8 mouse cellular contexts compared by ENCODE assay signal in the genomic region with DNA sequence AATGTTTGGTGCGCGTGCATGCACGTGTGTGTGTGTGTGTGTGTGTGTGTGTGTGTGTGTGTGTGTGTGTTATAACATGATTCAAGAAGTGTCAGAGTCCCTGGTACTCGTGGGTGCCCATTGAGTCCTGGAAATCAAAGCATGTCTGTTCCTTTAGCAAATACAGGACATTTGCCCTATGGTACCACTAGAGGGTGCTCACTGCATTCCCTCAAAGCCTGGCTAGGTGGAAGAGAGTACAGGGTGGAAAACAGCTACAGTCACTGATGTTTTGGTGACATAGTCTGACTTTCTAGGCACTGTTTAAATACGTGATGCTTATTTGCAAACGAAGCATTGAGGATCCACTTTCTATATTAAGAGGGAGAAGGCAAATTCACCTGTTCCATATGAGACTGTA. TPM values are rescaled to one million over a fixed set of nuclear protein-coding genes. Genes with fewer than 3 reads are reported as not detected.
DNase-seq lines count a peak whose midpoint lies in the region; ATAC-seq and TF ChIP-seq lines count a peak whose summit lies in the region.

No protein-coding gene starts in this region.

- H3K27ac ChIP-seq in heart, adult 2 months, result no peak overlapping the region
- H3K27ac ChIP-seq in heart, embryonic 10.5 days, result no peak overlapping the region
- H3K27ac ChIP-seq in forebrain, embryonic 10.5 days, result no peak overlapping the region
- H3K27ac ChIP-seq in midbrain, embryonic 12.5 days (replicated peaks), result no peak overlapping the region

- TF ChIP-seq POLR2A in heart, adult 2 months (IDR thresholded peaks at IDR 0.05; ENCODE audit: insufficient read depth, low read depth, low read length), result no peak

- H3K27me3 ChIP-seq in heart, adult 2 months (ENCODE audit: control insufficient read depth, insufficient read depth, low read length), result no peaks in the 10 kb centered on the region
- 0 out of 2 replicates have a peak, but pooled peaks cover 7% of the 10 kb centered on the region for H3K27me3 ChIP-seq in heart, embryonic 10.5 days (ENCODE audit: insufficient read depth, poor library complexity, severe bottlenecking)
- no peaks in the 10 kb centered on the region for H3K27me3 ChIP-seq in forebrain, embryonic 10.5 days (ENCODE audit: poor library complexity, severe bottlenecking)
- no peaks in the 10 kb centered on the region for H3K27me3 ChIP-seq in midbrain, embryonic 12.5 days

- H3K79me2 ChIP-seq in heart, adult 2 months (replicated peaks; ENCODE audit: control insufficient read depth, insufficient read depth, low read length), result no peaks in the 10 kb centered on the region

- no peak for TF ChIP-seq EP300 in heart, adult 2 months (IDR thresholded peaks at IDR 0.05; ENCODE audit: insufficient read depth, low read depth, low read length)

- H3K4me1 ChIP-seq in heart, adult 2 months (ENCODE audit: control insufficient read depth, insufficient read depth, low read length), result no peaks in the 10 kb centered on the region
- no peaks in the 10 kb centered on the region for H3K4me1 ChIP-seq in heart, embryonic 10.5 days
- H3K4me1 ChIP-seq in forebrain, embryonic 10.5 days, result no peaks in the 10 kb centered on the region
- no peaks in the 10 kb centered on the region for H3K4me1 ChIP-seq in midbrain, embryonic 12.5 days

- DNase-seq in heart, adult 2 months, result no peak
- DNase-seq in heart, embryonic 10.5 days (ENCODE audit: low spot score), result no peak
- DNase-seq in c-Kit-positive CD71-negative TER-119-negative erythroid progenitor cells, embryonic 14.5 days (ENCODE audit: low read depth), result peak; percentile 26
- peak; percentile 40 for DNase-seq in forebrain, embryonic 10.5 days (ENCODE audit: extremely low spot score, low spot score)
- peak; percentile 37 for DNase-seq in induced T-regulatory cell, adult 2 months (ENCODE audit: low read depth)
- peak; percentile 26 to 58 for DNase-seq in left cerebral cortex, postnatal 10 days (ENCODE audit: extremely low spot score in 1 of 2, low spot score in 2 of 2)
- peak; percentile 45 for DNase-seq in thymus, postnatal 0 days (ENCODE audit: low spot score)

- WGBS in heart, adult 2 months, result 7% methylated on average over 6 of the region's 6 CpGs
- WGBS in heart, embryonic 10.5 days, result 10% methylated on average over 6 of the region's 6 CpGs
- 9% methylated on average over 6 of the region's 6 CpGs for WGBS in forebrain, embryonic 10.5 days
- 8% methylated on average over 6 of the region's 6 CpGs for WGBS in midbrain, embryonic 12.5 days

- no peak overlapping the region for H3K4me2 ChIP-seq in midbrain, embryonic 12.5 days (replicated peaks)

- TF ChIP-seq CTCF in heart, adult 2 months (IDR thresholded peaks at IDR 0.05), result peak; percentile 71

- H3K36me3 ChIP-seq in heart, adult 2 months (ENCODE audit: control insufficient read depth, insufficient read depth, low read length), result no peaks in the 10 kb centered on the region
- H3K36me3 ChIP-seq in heart, embryonic 10.5 days, result no peaks in the 10 kb centered on the region
- no peaks in the 10 kb centered on the region for H3K36me3 ChIP-seq in forebrain, embryonic 10.5 days (replicated peaks)
- H3K36me3 ChIP-seq in midbrain, embryonic 12.5 days, result no peaks in the 10 kb centered on the region

- peak; percentile 82 for ATAC-seq in midbrain, embryonic 12.5 days (ENCODE audit: low FRiP score, low read depth)

- no peak overlapping the region for H3K9ac ChIP-seq in heart, adult 2 months (ENCODE audit: low read depth, low read length)
- H3K9ac ChIP-seq in midbrain, embryonic 12.5 days (replicated peaks), result no peak overlapping the region

- H3K9me3 ChIP-seq in heart, embryonic 10.5 days, result no peaks in the 10 kb centered on the region
- H3K9me3 ChIP-seq in forebrain, embryonic 10.5 days, result no peaks in the 10 kb centered on the region
- H3K9me3 ChIP-seq in midbrain, embryonic 12.5 days, result no peaks in the 10 kb centered on the region

- intact Hi-C loops in heart, adult 2 months (cut with DNase I), result loop anchor here (5.0 kb wide), 3 partner anchors 83 to 1012 kb away; no protein-coding TSS in a partner anchor
- intact Hi-C loops in left cerebral cortex, postnatal 10 days (cut with DNase I), result loop anchor here (5.0 kb wide), 2 partner anchors 533 to 1012 kb away; no protein-coding TSS in a partner anchor

- no peak overlapping the region for H3K4me3 ChIP-seq in heart, adult 2 months
- no peak overlapping the region for H3K4me3 ChIP-seq in heart, embryonic 10.5 days
- no peak overlapping the region for H3K4me3 ChIP-seq in forebrain, embryonic 10.5 days
- H3K4me3 ChIP-seq in midbrain, embryonic 12.5 days, result no peak overlapping the region

RNA-seq across cellular contexts. Expression of a gene that starts 27.9 kb away (rescaled TPM):
- not detected for total RNA-seq in heart, adult 2 months (2021)
- not detected in 2 replicates for polyA plus RNA-seq in heart, adult 2 months (2012; rRNA removed)
- not detected in 2 replicates for polyA plus RNA-seq in heart, embryonic 10.5 days (2016; fragmentation: Nextera tagmentation; extraction: Ambion mirVana)
- not detected in 2 replicates for polyA plus RNA-seq in forebrain, embryonic 10.5 days (2016; fragmentation: Nextera tagmentation; extraction: Ambion mirVana)
- not detected for total RNA-seq in left cerebral cortex, postnatal 10 days (2021)
- polyA plus RNA-seq in midbrain, embryonic 12.5 days (2016; fragmentation: Nextera tagmentation; extraction: Ambion mirVana), result not detected in 2 replicates
- not detected in 2 replicates for polyA plus RNA-seq in thymus, postnatal 0 days (2015; fragmentation: Nextera tagmentation; extraction: Ambion mirVana)

RNA-seq across cellular contexts. Expression of a gene that starts 31.9 kb away (rescaled TPM):
- under 1 TPM; 0.21 to 0.41 TPM for total RNA-seq in heart, adult 2 months (2021)
- 0.03 and 0.06 TPM in 2 replicates for polyA plus RNA-seq in heart, adult 2 months (2012; rRNA removed)
- polyA plus RNA-seq in heart, embryonic 10.5 days (2016; fragmentation: Nextera tagmentation; extraction: Ambion mirVana), result 0.36 and 0.50 TPM in 2 replicates
- polyA plus RNA-seq in forebrain, embryonic 10.5 days (2016; fragmentation: Nextera tagmentation; extraction: Ambion mirVana), result 3.3 and 4.1 TPM in 2 replicates
- 10 to 100 TPM; 54.9 to 55.8 TPM for total RNA-seq in left cerebral cortex, postnatal 10 days (2021)
- polyA plus RNA-seq in midbrain, embryonic 12.5 days (2016; fragmentation: Nextera tagmentation; extraction: Ambion mirVana), result 11.4 TPM in 2 replicates
- 0.08 and 0.25 TPM in 2 replicates for polyA plus RNA-seq in thymus, postnatal 0 days (2015; fragmentation: Nextera tagmentation; extraction: Ambion mirVana)

RNA-seq across cellular contexts. Expression of a gene that starts 45.9 kb away (rescaled TPM):
- not detected for total RNA-seq in heart, adult 2 months (2021)
- not detected in 2 replicates for polyA plus RNA-seq in heart, adult 2 months (2012; rRNA removed)
- not detected in 2 replicates for polyA plus RNA-seq in heart, embryonic 10.5 days (2016; fragmentation: Nextera tagmentation; extraction: Ambion mirVana)
- not detected in 2 replicates for polyA plus RNA-seq in forebrain, embryonic 10.5 days (2016; fragmentation: Nextera tagmentation; extraction: Ambion mirVana)
- not detected for total RNA-seq in left cerebral cortex, postnatal 10 days (2021)
- polyA plus RNA-seq in midbrain, embryonic 12.5 days (2016; fragmentation: Nextera tagmentation; extraction: Ambion mirVana), result not detected in 2 replicates
- not detected in 2 replicates for polyA plus RNA-seq in thymus, postnatal 0 days (2015; fragmentation: Nextera tagmentation; extraction: Ambion mirVana)

Comparison
In these comparisons a context has a peak if more than half of its experiments do, and no peak if none do; other contexts are left out.
1. DNase-seq: peak in c-Kit-positive CD71-negative TER-119-negative erythroid progenitor cells, embryonic 14.5 days (single experiment), forebrain, embryonic 10.5 days (single experiment), induced T-regulatory cell, adult 2 months (single experiment), left cerebral cortex, postnatal 10 days (2 of 2) and thymus, postnatal 0 days (single experiment); none in heart, adult 2 months (0 of 2) and heart, embryonic 10.5 days (single experiment).